Mouse (Mus musculus): ENCODE data around the gene Flcn. TPM values are rescaled to one million over a fixed set of nuclear protein-coding genes. Genes with fewer than 3 reads are reported as not detected.
A peak's percentile ranks its signal among the peaks of the same experiment; 100 is the strongest.

The Flcn gene
- polyA plus RNA-seq, 1 experiment: 20.3 TPM

DNA sequence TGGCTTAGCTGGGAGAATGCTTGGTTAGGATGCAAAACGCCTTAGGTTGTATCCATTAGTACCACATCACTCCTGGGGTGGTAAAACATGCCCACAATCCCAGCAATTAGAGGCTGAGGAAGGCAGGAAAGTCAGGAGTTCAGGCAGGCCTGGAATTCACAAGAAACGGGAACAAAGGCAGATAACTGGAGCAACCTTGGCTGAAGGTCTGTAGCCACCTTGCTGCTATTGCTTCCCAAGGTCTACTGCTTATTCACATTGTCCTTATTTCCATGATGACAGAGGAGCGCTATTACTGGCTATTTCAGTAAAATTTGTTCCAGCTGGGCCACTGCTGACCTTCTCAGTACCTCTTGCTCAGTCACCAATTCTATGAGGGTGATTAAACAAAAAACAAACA is 3.5 kb upstream of the Flcn start:
- H3K4me3 ChIP-seq (ENCODE audit: control insufficient read depth, low read depth, low read length): no peak overlapping the region
- H3K27ac ChIP-seq (ENCODE audit: control insufficient read depth, insufficient read depth, low read depth, low read length): peak overlapping the region; percentile 14; the same call in 1 of the 2 replicates

DNA sequence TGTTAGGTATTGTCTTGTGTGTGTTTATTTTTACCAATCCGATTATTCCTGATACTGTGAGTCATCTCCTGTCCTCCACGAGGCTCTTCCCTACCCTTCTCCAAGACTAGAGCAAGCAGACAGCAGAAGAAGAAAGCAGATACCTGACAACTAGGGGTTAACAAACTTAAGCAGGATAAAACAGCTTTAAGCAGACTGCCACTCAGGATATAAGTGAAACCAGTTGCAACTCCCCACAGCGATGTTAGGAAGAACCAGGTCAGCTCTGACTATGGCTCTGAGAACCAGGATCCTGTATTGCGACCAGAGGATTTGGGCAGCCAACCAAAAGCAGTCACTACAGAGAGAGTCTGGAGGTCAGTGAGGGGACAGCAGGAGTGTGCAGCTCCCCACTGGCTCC is 1.4 kb upstream of the Flcn start:
- no peak overlapping the region for H3K27ac ChIP-seq (ENCODE audit: control insufficient read depth, insufficient read depth, low read depth, low read length)
- no peaks in the 10 kb centered on the region; the same call in 1 of the 2 replicates for H3K36me3 ChIP-seq (ENCODE audit: control insufficient read depth, insufficient read depth, low read length)
- peaks cover 7% of the 10 kb centered on the region for H3K4me1 ChIP-seq (ENCODE audit: control insufficient read depth, insufficient read depth, low read length)
- no peak overlapping the region for H3K4me3 ChIP-seq (ENCODE audit: control insufficient read depth, low read depth, low read length)
- no peak for TF ChIP-seq CTCF (IDR thresholded peaks at IDR 0.05; ENCODE audit: control insufficient read depth, insufficient read depth, insufficient replicate concordance, low read depth, low read length)
- TF ChIP-seq POLR2A (IDR thresholded peaks at IDR 0.05; ENCODE audit: control insufficient read depth, low read depth, low read length): no peak
- no peaks in the 10 kb centered on the region for H3K27me3 ChIP-seq (ENCODE audit: control insufficient read depth, insufficient read depth, low read length)

More for the DNA sequence above, 3.5 kb upstream of the Flcn start:
- Histone ChIP-seq H3K36me3 (ENCODE audit: control insufficient read depth, insufficient read depth, low read length) (no peaks in the 10 kb centered on the region), H3K4me1 (ENCODE audit: control insufficient read depth, insufficient read depth, low read length) (peaks cover 7% of the 10 kb centered on the region), H3K27me3 (ENCODE audit: control insufficient read depth, insufficient read depth, low read length) (no peaks in the 10 kb centered on the region)
- TF ChIP-seq CTCF (IDR thresholded peaks at IDR 0.05; ENCODE audit: control insufficient read depth, insufficient read depth, insufficient replicate concordance, low read depth, low read length) (no peak), POLR2A (IDR thresholded peaks at IDR 0.05; ENCODE audit: control insufficient read depth, low read depth, low read length) (no peak)

DNA sequence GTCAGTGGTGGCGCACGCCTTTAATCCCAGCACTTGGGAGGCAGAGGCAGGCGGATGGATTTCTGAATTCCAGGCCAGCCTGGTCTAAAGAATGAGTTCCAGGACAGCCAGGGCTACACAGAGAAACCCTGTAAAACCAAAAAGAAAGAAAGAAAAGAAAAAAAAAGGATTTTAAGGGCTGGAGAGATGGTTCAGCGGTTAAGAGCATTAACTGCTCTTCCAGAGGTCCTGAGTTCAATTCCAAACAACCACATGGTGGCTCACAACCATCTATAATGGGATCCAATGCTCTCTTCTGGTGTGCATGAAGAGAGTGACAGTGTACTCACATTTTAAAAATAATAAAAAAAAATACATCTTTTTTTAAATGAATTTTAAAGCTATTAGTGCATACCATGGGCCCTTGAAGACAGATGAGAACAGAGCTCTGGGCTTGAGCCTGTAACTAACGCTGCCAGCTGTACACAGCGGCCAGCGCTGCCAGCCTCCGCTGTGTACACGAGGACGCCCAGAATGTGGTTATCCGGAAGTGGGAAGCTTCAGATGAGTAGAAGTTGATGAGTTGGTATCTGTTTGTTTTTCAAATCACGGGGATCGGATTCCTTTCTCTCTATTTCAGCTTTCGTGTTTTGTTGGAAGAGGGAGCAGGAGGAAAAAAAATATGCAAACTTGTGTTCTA is 803 bp upstream of the Flcn start:
- H3K4me1 ChIP-seq (ENCODE audit: control insufficient read depth, insufficient read depth, low read length): peaks cover 7% of the 10 kb centered on the region
- H3K27me3 ChIP-seq (ENCODE audit: control insufficient read depth, insufficient read depth, low read length): no peaks in the 10 kb centered on the region
- peak overlapping the region; percentile 90 for H3K4me3 ChIP-seq (ENCODE audit: control insufficient read depth, low read depth, low read length)
- TF ChIP-seq CTCF (IDR thresholded peaks at IDR 0.05; ENCODE audit: control insufficient read depth, insufficient read depth, insufficient replicate concordance, low read depth, low read length): no peak
- no peak for TF ChIP-seq POLR2A (IDR thresholded peaks at IDR 0.05; ENCODE audit: control insufficient read depth, low read depth, low read length)
- no peaks in the 10 kb centered on the region; the same call in 1 of the 2 replicates for H3K36me3 ChIP-seq (ENCODE audit: control insufficient read depth, insufficient read depth, low read length)
- H3K27ac ChIP-seq (ENCODE audit: control insufficient read depth, insufficient read depth, low read depth, low read length): no peak overlapping the region; the same call in 1 of the 2 replicates

DNA sequence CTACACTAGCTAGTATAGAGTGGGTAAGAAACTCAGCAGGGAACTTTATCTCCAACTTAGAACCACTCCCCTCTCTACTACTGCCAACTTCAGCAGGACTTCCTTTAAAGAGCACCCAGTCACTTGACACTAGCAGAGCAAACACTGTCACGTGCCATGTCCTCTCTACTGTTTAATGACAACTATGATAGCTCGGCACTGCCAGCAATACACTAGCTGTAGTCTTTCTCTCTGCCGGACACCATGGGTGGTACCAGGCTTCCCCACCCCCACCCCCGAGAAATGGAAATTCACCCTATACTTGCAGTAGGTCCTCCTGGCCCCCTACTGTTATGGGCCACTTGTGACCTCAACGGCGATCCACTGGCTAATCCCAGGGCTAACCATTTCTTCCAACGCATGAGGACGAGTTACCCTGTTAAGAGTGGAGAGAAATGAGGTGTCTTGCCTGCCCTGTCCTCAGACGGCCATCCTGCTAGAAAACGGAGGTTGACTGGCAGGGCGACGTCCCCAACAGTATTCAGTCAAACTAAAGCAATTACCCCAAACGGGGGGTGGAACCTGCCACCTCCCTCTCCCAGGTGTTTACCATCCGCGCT is 646 bp downstream of the Flcn start:
- no peaks in the 10 kb centered on the region; the same call in 1 of the 2 replicates for H3K36me3 ChIP-seq (ENCODE audit: control insufficient read depth, insufficient read depth, low read length)
- H3K27ac ChIP-seq (ENCODE audit: control insufficient read depth, insufficient read depth, low read depth, low read length): peak overlapping the region; percentile 98
- H3K4me1 ChIP-seq (ENCODE audit: control insufficient read depth, insufficient read depth, low read length): peaks cover 7% of the 10 kb centered on the region
- no peak for TF ChIP-seq POLR2A (IDR thresholded peaks at IDR 0.05; ENCODE audit: control insufficient read depth, low read depth, low read length)
- no peaks in the 10 kb centered on the region for H3K27me3 ChIP-seq (ENCODE audit: control insufficient read depth, insufficient read depth, low read length)
- H3K4me3 ChIP-seq (ENCODE audit: control insufficient read depth, low read depth, low read length): peak overlapping the region; percentile 90

DNA sequence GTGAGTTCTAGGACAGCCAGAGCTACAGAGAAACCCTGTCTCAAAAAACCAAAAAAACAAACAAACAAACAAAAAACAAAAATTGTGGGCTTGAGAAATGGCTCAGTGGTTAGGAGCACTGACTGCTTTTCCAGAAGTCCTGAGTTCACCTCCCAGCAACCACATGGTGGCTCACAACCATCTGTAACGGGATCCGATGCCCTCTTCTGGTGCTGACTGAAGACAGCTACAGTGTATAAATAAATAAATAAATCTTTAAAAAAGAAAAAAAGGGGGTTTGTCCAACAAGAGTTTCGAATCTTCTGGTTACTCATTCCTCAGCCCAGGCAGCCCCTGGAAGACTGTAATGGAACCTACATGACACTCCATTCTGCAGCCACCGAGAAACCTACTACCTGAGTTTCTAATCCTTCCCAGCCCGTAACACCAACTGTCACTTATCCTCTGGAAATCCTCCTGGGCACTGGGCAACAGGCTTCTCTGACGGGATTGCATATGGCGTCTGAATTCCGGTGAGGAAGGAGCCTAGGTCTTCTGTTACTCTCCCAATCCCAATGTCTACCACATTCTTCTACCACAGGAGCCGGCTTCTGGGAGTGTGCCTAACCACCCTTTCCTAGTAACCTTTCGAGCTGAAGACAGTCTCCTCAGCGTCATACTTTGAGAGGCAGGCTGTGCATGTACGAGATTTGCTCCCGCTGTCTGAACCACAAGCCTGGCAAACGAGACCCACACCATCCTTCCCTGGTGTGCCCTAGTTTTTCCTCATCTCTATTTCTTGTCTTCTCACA is 1.5 kb downstream of the Flcn start:
- Histone ChIP-seq H3K4me3 (ENCODE audit: control insufficient read depth, low read depth, low read length) (peak overlapping the region; percentile 90), H3K36me3 (ENCODE audit: control insufficient read depth, insufficient read depth, low read length) (no peaks in the 10 kb centered on the region; the same call in 1 of the 2 replicates), H3K27me3 (ENCODE audit: control insufficient read depth, insufficient read depth, low read length) (no peaks in the 10 kb centered on the region), H3K4me1 (ENCODE audit: control insufficient read depth, insufficient read depth, low read length) (peaks cover 7% of the 10 kb centered on the region), H3K27ac (ENCODE audit: control insufficient read depth, insufficient read depth, low read depth, low read length) (peak overlapping the region; percentile 10; the same call in 1 of the 2 replicates)
- no peak for TF ChIP-seq POLR2A (IDR thresholded peaks at IDR 0.05; ENCODE audit: control insufficient read depth, low read depth, low read length)
- no peak for TF ChIP-seq CTCF (IDR thresholded peaks at IDR 0.05; ENCODE audit: control insufficient read depth, insufficient read depth, insufficient replicate concordance, low read depth, low read length)

DNA sequence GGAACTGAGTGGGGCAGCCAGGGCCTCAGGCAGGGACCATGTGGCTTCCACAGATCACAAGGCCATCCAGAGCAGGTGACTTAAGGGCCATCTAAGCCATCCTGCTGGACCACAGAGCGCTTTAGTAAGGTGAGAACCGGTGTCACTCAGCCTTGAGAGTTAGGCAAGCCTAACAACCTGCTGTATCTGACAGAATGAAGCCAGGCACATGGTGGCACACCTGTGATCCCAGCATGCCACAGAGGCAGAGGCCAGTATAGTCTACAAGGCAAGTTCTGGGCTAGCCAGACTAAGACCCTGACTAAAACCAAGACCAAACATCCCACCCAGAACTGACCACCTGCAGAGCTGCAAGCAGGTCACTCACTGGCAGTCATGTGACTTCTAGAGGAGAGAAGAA is 4.2 kb downstream of the Flcn start:
- Histone ChIP-seq H3K27me3 (ENCODE audit: control insufficient read depth, insufficient read depth, low read length) (no peaks in the 10 kb centered on the region), H3K4me1 (ENCODE audit: control insufficient read depth, insufficient read depth, low read length) (peaks cover 5% of the 10 kb centered on the region), H3K36me3 (ENCODE audit: control insufficient read depth, insufficient read depth, low read length) (no peaks in the 10 kb centered on the region; the same call in none of the 2 replicates), H3K27ac (ENCODE audit: control insufficient read depth, insufficient read depth, low read depth, low read length) (no peak overlapping the region), H3K4me3 (ENCODE audit: control insufficient read depth, low read depth, low read length) (no peak overlapping the region)
- no peak for TF ChIP-seq CTCF (IDR thresholded peaks at IDR 0.05; ENCODE audit: control insufficient read depth, insufficient read depth, insufficient replicate concordance, low read depth, low read length)
- no peak for TF ChIP-seq POLR2A (IDR thresholded peaks at IDR 0.05; ENCODE audit: control insufficient read depth, low read depth, low read length)

DNA sequence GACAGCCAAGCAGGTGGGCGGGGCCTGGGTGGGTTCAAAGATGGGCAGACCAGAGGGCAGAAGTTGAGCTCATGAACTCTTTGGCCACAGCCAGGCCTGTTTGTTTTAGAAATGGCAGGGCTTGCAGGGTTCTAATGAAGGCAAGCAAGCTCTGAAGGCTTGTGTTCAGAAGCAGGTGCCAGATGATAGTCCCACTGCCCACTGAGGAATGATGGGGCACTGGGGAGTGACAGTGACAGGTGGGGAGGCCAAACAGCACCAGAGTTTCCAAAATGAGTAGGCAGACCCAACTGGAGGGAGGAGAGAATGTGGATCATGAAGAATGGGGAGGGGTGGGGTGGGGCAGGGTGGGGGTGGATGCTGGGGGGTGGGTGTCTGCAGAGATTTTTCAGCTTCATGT is 4.6 kb downstream of the Flcn start:
- no peaks in the 10 kb centered on the region for H3K27me3 ChIP-seq (ENCODE audit: control insufficient read depth, insufficient read depth, low read length)
- H3K27ac ChIP-seq (ENCODE audit: control insufficient read depth, insufficient read depth, low read depth, low read length): no peak overlapping the region
- H3K4me3 ChIP-seq (ENCODE audit: control insufficient read depth, low read depth, low read length): no peak overlapping the region
- H3K36me3 ChIP-seq (ENCODE audit: control insufficient read depth, insufficient read depth, low read length): no peaks in the 10 kb centered on the region; the same call in none of the 2 replicates
- peaks cover 5% of the 10 kb centered on the region for H3K4me1 ChIP-seq (ENCODE audit: control insufficient read depth, insufficient read depth, low read length)
- TF ChIP-seq CTCF (IDR thresholded peaks at IDR 0.05; ENCODE audit: control insufficient read depth, insufficient read depth, insufficient replicate concordance, low read depth, low read length) (no peak), POLR2A (IDR thresholded peaks at IDR 0.05; ENCODE audit: control insufficient read depth, low read depth, low read length) (no peak)
